Comparison of ENCODE assay signal across 9 mouse cellular contexts in genomic region chr12:8923603-8924002, GRCm38 (mm10). TPM values are rescaled to one million over a fixed set of nuclear protein-coding genes. Genes with fewer than 3 reads are reported as not detected.
DNase-seq lines count a peak whose midpoint lies in the region; ATAC-seq and TF ChIP-seq lines count a peak whose summit lies in the region.
"Had no signal": no experiment of that assay in that cellular context is flagged by ENCODE, and none has a peak within 500 bp of the region (broad histone marks: within the 10 kb centered on the region; RNA-seq: fewer than 3 reads in every experiment).

No protein-coding gene starts in this region.

- no peak for DNase-seq in heart, embryonic 10.5 days (ENCODE audit: low spot score)
- DNase-seq in heart, adult 9 months (ENCODE audit: low spot score in 2 of 2), result no peak
- no peak for DNase-seq in forebrain, postnatal 0 days
- no peak for DNase-seq in right cerebral cortex, postnatal 25 days
- no peak for DNase-seq in thymus, postnatal 36 days
- no peak for DNase-seq in left cerebral cortex, postnatal 25 days (ENCODE audit: low spot score in 2 of 2)

- WGBS in heart, embryonic 10.5 days, result 68% methylated on average over 2 of the region's 2 CpGs
- WGBS in forebrain, postnatal 0 days, result 27% methylated on average over 2 of the region's 2 CpGs
- WGBS in liver, embryonic 15.5 days (ENCODE audit: insufficient replicate concordance), result 47% methylated on average over 2 of the region's 2 CpGs

- H3K4me1 ChIP-seq in heart, embryonic 10.5 days, result peaks cover 32% of the 10 kb centered on the region
- H3K4me1 ChIP-seq in E14TG2a.4 (replicated peaks; ENCODE audit: low read depth, low read length), result peaks cover 48% of the 10 kb centered on the region
- H3K4me1 ChIP-seq in forebrain, postnatal 0 days (ENCODE audit: insufficient read depth), result peaks cover 18% of the 10 kb centered on the region
- H3K4me1 ChIP-seq in liver, embryonic 15.5 days (replicated peaks), result peaks cover 36% of the 10 kb centered on the region

- peak overlapping the region; percentile 83 for H3K4me3 ChIP-seq in heart, embryonic 10.5 days
- peak overlapping the region; percentile 96 for H3K4me3 ChIP-seq in E14TG2a.4 (replicated peaks; ENCODE audit: low read length)
- peak overlapping the region; percentile 92 for H3K4me3 ChIP-seq in forebrain, postnatal 0 days (ENCODE audit: low read depth, low read length)
- H3K4me3 ChIP-seq in liver, embryonic 15.5 days (replicated peaks), result peak overlapping the region; percentile 69

- H3K4me2 ChIP-seq in forebrain, postnatal 0 days (ENCODE audit: low read depth), result peak overlapping the region; percentile 57
- H3K4me2 ChIP-seq in liver, embryonic 15.5 days, result peak overlapping the region; percentile 83

- H3K9me3 ChIP-seq in heart, embryonic 10.5 days, result no peaks in the 10 kb centered on the region
- no peaks in the 10 kb centered on the region for H3K9me3 ChIP-seq in E14TG2a.4 (ENCODE audit: low read length)
- H3K9me3 ChIP-seq in forebrain, postnatal 0 days (ENCODE audit: low read length), result no peaks in the 10 kb centered on the region
- H3K9me3 ChIP-seq in liver, embryonic 15.5 days (replicated peaks), result no peaks in the 10 kb centered on the region

- no peak for TF ChIP-seq CTCF in E14TG2a.4 (conservative IDR thresholded peaks at IDR 0.05; ENCODE audit: low read length)
- TF ChIP-seq CTCF in forebrain, postnatal 0 days (IDR thresholded peaks at IDR 0.05; ENCODE audit: low read depth), result peak; percentile 25; the same call in 1 of the 2 replicates

- no peak overlapping the region for H3K27ac ChIP-seq in heart, embryonic 10.5 days
- H3K27ac ChIP-seq in forebrain, postnatal 0 days (ENCODE audit: low read depth, low read length), result peak overlapping the region; percentile 29; the same call in 1 of the 2 replicates
- peak overlapping the region; percentile 92 for H3K27ac ChIP-seq in liver, embryonic 15.5 days (replicated peaks)

- H3K27me3 ChIP-seq in heart, embryonic 10.5 days (ENCODE audit: insufficient read depth, poor library complexity, severe bottlenecking), result no peaks in the 10 kb centered on the region
- no peaks in the 10 kb centered on the region for H3K27me3 ChIP-seq in E14TG2a.4 (ENCODE audit: insufficient read depth, low read length)
- no peaks in the 10 kb centered on the region for H3K27me3 ChIP-seq in forebrain, postnatal 0 days (ENCODE audit: insufficient read depth, low read length)
- no peaks in the 10 kb centered on the region for H3K27me3 ChIP-seq in liver, embryonic 15.5 days

- peak overlapping the region; percentile 95 for H3K9ac ChIP-seq in forebrain, postnatal 0 days
- H3K9ac ChIP-seq in liver, embryonic 15.5 days, result peak overlapping the region; percentile 28; the same call in 1 of the 2 replicates

- intact Hi-C loops in left cerebral cortex, postnatal 25 days (cut with DNase I), result loop anchor here (2.0 kb wide), 1 partner anchor 51 kb away; no protein-coding TSS in a partner anchor

- peaks cover 14% of the 10 kb centered on the region for H3K36me3 ChIP-seq in heart, embryonic 10.5 days
- peaks cover 37% of the 10 kb centered on the region for H3K36me3 ChIP-seq in E14TG2a.4 (ENCODE audit: insufficient read depth, low read length)
- peaks cover 5% of the 10 kb centered on the region for H3K36me3 ChIP-seq in forebrain, postnatal 0 days (ENCODE audit: insufficient read depth)
- peaks cover 11% of the 10 kb centered on the region; the same call in 1 of the 2 replicates for H3K36me3 ChIP-seq in liver, embryonic 15.5 days (replicated peaks)

- no peak for ATAC-seq in forebrain, postnatal 0 days
- no peak for ATAC-seq in liver, embryonic 15.5 days (ENCODE audit: insufficient read depth)

RNA-seq across cellular contexts. Expression of gene Laptm4a, which starts 2.1 kb away (rescaled TPM):
- 199 and 219 TPM in 2 replicates for polyA plus RNA-seq in heart, embryonic 10.5 days (2016; fragmentation: Nextera tagmentation; extraction: Ambion mirVana)
- 168 and 184 TPM in 2 replicates for total RNA-seq in forebrain, postnatal 0 days (2014; rRNA removed)
- polyA plus RNA-seq in forebrain, postnatal 0 days (2015; fragmentation: Nextera tagmentation; extraction: Ambion mirVana), result 270 and 278 TPM in 2 replicates
- polyA plus RNA-seq in liver, embryonic 15.5 days (2015; fragmentation: Nextera tagmentation; extraction: Ambion mirVana), result 61.3 and 69.2 TPM in 2 replicates
- total RNA-seq in left cerebral cortex, postnatal 25 days (2021), result 100 to 1,000 TPM; 173 to 188 TPM

RNA-seq across cellular contexts. Expression of gene Matn3, which starts 24.1 kb away (rescaled TPM):
- 1.7 and 2.5 TPM in 2 replicates for polyA plus RNA-seq in heart, embryonic 10.5 days (2016; fragmentation: Nextera tagmentation; extraction: Ambion mirVana)
- 0.15 and 0.57 TPM in 2 replicates for total RNA-seq in forebrain, postnatal 0 days (2014; rRNA removed)
- 0.15 and 0.18 TPM in 2 replicates for polyA plus RNA-seq in forebrain, postnatal 0 days (2015; fragmentation: Nextera tagmentation; extraction: Ambion mirVana)
- 0.09 and 0.17 TPM in 2 replicates for polyA plus RNA-seq in liver, embryonic 15.5 days (2015; fragmentation: Nextera tagmentation; extraction: Ambion mirVana)
- under 1 TPM; 0.11 to 0.18 TPM for total RNA-seq in left cerebral cortex, postnatal 25 days (2021)
- total RNA-seq: liver, adult 2 months had no signal
- polyA plus RNA-seq: liver, adult 2 months had no signal

RNA-seq across cellular contexts. Expression of gene Wdr35, which starts 50.1 kb away (rescaled TPM):
- 14.6 and 15.1 TPM in 2 replicates for polyA plus RNA-seq in heart, embryonic 10.5 days (2016; fragmentation: Nextera tagmentation; extraction: Ambion mirVana)
- total RNA-seq in forebrain, postnatal 0 days (2014; rRNA removed), result 24.9 and 27.7 TPM in 2 replicates
- polyA plus RNA-seq in forebrain, postnatal 0 days (2015; fragmentation: Nextera tagmentation; extraction: Ambion mirVana), result 15.0 and 22.9 TPM in 2 replicates
- 0.96 and 1.2 TPM in 2 replicates for polyA plus RNA-seq in liver, embryonic 15.5 days (2015; fragmentation: Nextera tagmentation; extraction: Ambion mirVana)
- total RNA-seq in left cerebral cortex, postnatal 25 days (2021), result 10 to 100 TPM; 44.9 to 46.1 TPM
